Mouse (Mus musculus) megakaryocyte, embryonic 14.5 days (primary cell): ENCODE results near the gene Mastl.

Experiments
- FLI1 ChIP-seq: IDR thresholded peaks from 2 replicates; pipeline ENCODE4 v1.6.1; 2012; ENCODE audit warnings: low read length, inconsistent platforms, mixed read lengths
- GATA1 ChIP-seq: IDR thresholded peaks from 3 replicates; pipeline ENCODE4 v1.6.1; 2012; ENCODE audit warnings: mixed read lengths, low read length, inconsistent platforms, borderline replicate concordance

- TF ChIP-seq GATA1 = no peak
- no peak for TF ChIP-seq FLI1
Observed at GRCm38 (mm10) chr2:23070491-23070890, 85.3 kb downstream of the Mastl start.
